Mouse (Mus musculus): ENCODE results near the gene Sdk1. TPM values are rescaled to one million over a fixed set of nuclear protein-coding genes. Genes with fewer than 3 reads are reported as not detected.

Gene Sdk1
- polyA plus RNA-seq, 1 experiment from 2014 or later, result 1.9 TPM

DNA sequence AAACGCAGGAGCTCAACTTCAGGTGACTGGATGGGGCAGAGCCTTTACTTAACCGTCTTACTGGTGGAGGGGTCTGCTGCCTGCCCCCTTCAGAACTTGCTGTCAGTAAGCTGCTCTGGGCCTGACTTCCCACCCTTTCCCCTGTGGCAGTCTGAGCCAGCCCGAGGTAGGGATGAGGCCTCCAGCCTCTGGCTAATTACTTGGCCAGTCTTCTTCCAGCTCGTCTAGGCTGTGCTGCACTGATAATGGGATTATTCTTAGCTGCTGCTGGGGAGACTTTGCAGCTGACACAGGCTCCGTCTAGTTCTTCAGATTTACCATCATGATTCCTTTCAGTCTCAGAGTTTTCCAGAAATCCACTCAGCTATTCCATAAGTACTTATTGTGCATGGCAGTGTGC is 104.2 kb downstream of the Sdk1 start:
- WGBS, result 64% methylated on average over 5 of the region's 5 CpGs
- Histone ChIP-seq H3K4me2 (no peak overlapping the region), H3K27ac (no peak overlapping the region), H3K9me3 (no peaks in the 10 kb centered on the region), H3K4me1 (peaks cover 9% of the 10 kb centered on the region), H3K9ac (no peak overlapping the region), H3K27me3 (no peaks in the 10 kb centered on the region), H3K36me3 (no peaks in the 10 kb centered on the region), H3K4me3 (no peak overlapping the region)
- ATAC-seq (ENCODE audit: insufficient number of reproducible peaks, low FRiP score, low TSS enrichment, low read depth), result no peak

- Histone ChIP-seq H3K4me2 (no peak overlapping the region), H3K9me3 (no peaks in the 10 kb centered on the region), H3K36me3 (no peaks in the 10 kb centered on the region), H3K27me3 (no peaks in the 10 kb centered on the region), H3K4me1 (no peaks in the 10 kb centered on the region), H3K4me3 (no peak overlapping the region), H3K9ac (no peak overlapping the region), H3K27ac (no peak overlapping the region)
- 38% methylated on average over 2 of the region's 2 CpGs for WGBS
- no peak for ATAC-seq (ENCODE audit: insufficient number of reproducible peaks, low FRiP score, low TSS enrichment, low read depth)
Measured at GRCm38 (mm10) chr5:141362676-141363075, 121.4 kb downstream of the Sdk1 start.

GRCm38 (mm10) chr5:141363956-141364355 is 122.7 kb downstream of the Sdk1 start:
- WGBS, result 87% methylated on average over 3 of the region's 3 CpGs
- H3K4me1 ChIP-seq, result no peaks in the 10 kb centered on the region
- H3K36me3 ChIP-seq, result no peaks in the 10 kb centered on the region
- no peak overlapping the region for H3K27ac ChIP-seq
- no peaks in the 10 kb centered on the region for H3K9me3 ChIP-seq
- no peak overlapping the region for H3K4me2 ChIP-seq
- H3K4me3 ChIP-seq, result no peak overlapping the region
- H3K27me3 ChIP-seq, result no peaks in the 10 kb centered on the region
- no peak for ATAC-seq (ENCODE audit: insufficient number of reproducible peaks, low FRiP score, low TSS enrichment, low read depth)
- H3K9ac ChIP-seq, result no peak overlapping the region

DNA sequence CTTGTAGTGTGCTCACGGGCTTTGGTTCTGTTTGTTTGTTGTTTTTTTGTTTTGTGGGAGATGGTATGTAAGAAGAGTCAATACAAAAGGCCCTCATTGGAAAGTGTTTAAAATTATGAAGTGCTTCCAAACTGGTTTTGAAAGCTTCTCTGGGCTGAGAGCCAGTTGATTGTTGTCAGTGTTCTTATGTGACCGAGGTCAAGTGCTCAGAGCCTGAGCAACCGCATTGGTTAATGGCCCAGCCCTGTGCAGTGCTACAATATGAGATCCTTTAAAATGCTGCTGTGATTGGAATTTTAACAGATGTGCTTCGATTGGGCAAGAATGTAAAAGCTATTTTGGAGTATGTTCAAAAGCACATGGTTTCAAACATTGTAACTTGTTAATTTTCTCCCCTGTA is 127.3 kb downstream of the Sdk1 start:
- no peak for ATAC-seq (ENCODE audit: insufficient number of reproducible peaks, low FRiP score, low TSS enrichment, low read depth)
- H3K4me3 ChIP-seq, result no peak overlapping the region
- H3K4me2 ChIP-seq, result no peak overlapping the region
- H3K9me3 ChIP-seq, result no peaks in the 10 kb centered on the region
- no peaks in the 10 kb centered on the region for H3K36me3 ChIP-seq
- H3K4me1 ChIP-seq, result no peaks in the 10 kb centered on the region
- WGBS, result 37% methylated on average over 4 of the region's 4 CpGs
- H3K27me3 ChIP-seq, result no peaks in the 10 kb centered on the region
- H3K27ac ChIP-seq, result no peak overlapping the region
- no peak overlapping the region for H3K9ac ChIP-seq

GRCm38 (mm10) chr5:141374797-141375196 is 133.5 kb downstream of the Sdk1 start:
- Histone ChIP-seq H3K4me3 (no peak overlapping the region), H3K36me3 (no peaks in the 10 kb centered on the region), H3K27me3 (no peaks in the 10 kb centered on the region), H3K9me3 (no peaks in the 10 kb centered on the region), H3K4me2 (no peak overlapping the region), H3K4me1 (peaks cover 3% of the 10 kb centered on the region; the same call in 1 of the 2 replicates), H3K9ac (no peak overlapping the region), H3K27ac (no peak overlapping the region)
- 66% methylated on average over 2 of the region's 2 CpGs for WGBS
- no peak for ATAC-seq (ENCODE audit: insufficient number of reproducible peaks, low FRiP score, low TSS enrichment, low read depth)

DNA sequence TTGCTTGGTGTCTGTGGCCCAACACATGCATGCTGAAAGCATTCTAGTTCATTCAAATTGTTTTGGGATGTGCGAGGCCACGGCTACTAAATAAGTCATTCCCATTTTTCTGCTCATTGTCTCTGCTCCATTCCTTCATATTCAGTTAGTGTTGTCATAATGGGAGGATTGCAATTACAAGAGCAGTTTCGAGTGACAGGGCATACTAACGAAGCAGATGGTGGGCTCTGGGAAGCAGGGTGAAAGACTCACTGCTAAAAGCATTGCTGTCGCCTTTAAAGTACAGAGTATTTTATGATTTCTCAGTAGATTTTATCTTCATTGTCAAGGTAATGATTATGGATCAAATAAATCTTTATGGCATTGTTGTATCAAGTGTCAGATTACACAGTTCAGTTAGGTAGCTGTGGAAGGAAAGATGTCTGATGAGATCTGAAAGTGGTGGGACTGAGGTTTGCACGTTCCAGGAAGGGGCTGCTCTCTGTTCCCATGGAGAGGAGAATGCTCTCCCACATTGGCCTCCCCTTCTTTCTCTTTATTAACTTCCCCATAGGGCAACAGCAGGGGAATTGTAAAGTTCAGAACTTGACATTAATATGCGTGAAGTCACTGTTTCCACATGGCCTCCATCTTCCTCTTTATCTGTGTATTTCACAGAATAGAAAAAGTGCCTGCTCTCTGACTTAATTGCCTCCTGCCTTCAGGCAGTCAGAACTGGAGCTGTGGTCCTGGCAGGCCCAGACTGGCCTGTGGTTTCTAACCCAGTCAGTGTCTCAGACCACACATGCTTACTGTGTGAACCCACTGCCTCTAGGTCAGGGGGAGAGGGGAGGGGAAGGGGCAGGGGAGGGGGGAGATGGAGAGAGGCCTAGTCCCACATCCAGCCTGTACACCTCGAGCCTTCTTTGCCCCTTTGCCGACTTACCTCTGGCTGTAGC is 138.8 kb downstream of the Sdk1 start:
- H3K36me3 ChIP-seq, result no peaks in the 10 kb centered on the region
- ATAC-seq (ENCODE audit: insufficient number of reproducible peaks, low FRiP score, low TSS enrichment, low read depth), result no peak
- H3K27ac ChIP-seq, result no peak overlapping the region
- no peak overlapping the region for H3K9ac ChIP-seq
- H3K4me2 ChIP-seq, result no peak overlapping the region
- no peak overlapping the region for H3K4me3 ChIP-seq
- no peaks in the 10 kb centered on the region for H3K9me3 ChIP-seq
- H3K4me1 ChIP-seq, result peaks cover 7% of the 10 kb centered on the region; the same call in 1 of the 2 replicates
- 31% methylated on average over 9 of the region's 9 CpGs for WGBS
- H3K27me3 ChIP-seq, result no peaks in the 10 kb centered on the region

GRCm38 (mm10) chr5:141380774-141381156 is 139.5 kb downstream of the Sdk1 start:
- 56% methylated on average over 3 of the region's 3 CpGs for WGBS
- H3K4me2 ChIP-seq, result no peak overlapping the region
- peaks cover 6% of the 10 kb centered on the region; the same call in 1 of the 2 replicates for H3K4me1 ChIP-seq
- ATAC-seq (ENCODE audit: insufficient number of reproducible peaks, low FRiP score, low TSS enrichment, low read depth), result no peak
- H3K9ac ChIP-seq, result no peak overlapping the region
- no peaks in the 10 kb centered on the region for H3K27me3 ChIP-seq
- no peak overlapping the region for H3K27ac ChIP-seq
- H3K36me3 ChIP-seq, result no peaks in the 10 kb centered on the region
- no peaks in the 10 kb centered on the region for H3K9me3 ChIP-seq
- H3K4me3 ChIP-seq, result no peak overlapping the region

DNA sequence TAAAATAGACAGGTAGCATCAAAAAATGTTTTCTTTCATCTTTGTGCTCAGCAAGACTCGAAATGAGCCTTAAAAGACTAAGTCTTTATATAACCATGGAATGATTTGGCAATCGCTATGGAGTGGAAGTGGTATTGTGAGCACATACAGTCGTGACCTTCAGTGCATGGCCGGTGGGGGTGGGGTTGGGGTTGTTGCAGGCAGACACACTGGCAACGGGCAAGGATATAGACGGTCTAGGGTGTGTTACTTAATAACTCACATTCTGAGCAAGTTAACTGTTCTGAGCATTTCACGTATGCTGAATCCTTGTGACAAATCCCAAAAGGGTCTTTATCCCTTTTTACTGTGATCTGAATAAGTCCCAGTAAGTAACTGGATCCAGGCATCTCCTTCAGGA is 140.3 kb downstream of the Sdk1 start:
- H3K4me3 ChIP-seq, result no peak overlapping the region
- no peak overlapping the region for H3K4me2 ChIP-seq
- no peaks in the 10 kb centered on the region for H3K27me3 ChIP-seq
- H3K4me1 ChIP-seq, result peaks cover 6% of the 10 kb centered on the region; the same call in 1 of the 2 replicates
- no peaks in the 10 kb centered on the region; the same call in 1 of the 2 replicates for H3K9me3 ChIP-seq
- H3K27ac ChIP-seq, result no peak overlapping the region
- H3K36me3 ChIP-seq, result no peaks in the 10 kb centered on the region
- no peak for ATAC-seq (ENCODE audit: insufficient number of reproducible peaks, low FRiP score, low TSS enrichment, low read depth)
- H3K9ac ChIP-seq, result no peak overlapping the region
- 73% methylated on average over 7 of the region's 7 CpGs for WGBS

GRCm38 (mm10) chr5:141382246-141382835 is 141.1 kb downstream of the Sdk1 start:
- Histone ChIP-seq H3K9ac (no peak overlapping the region), H3K27ac (no peak overlapping the region), H3K27me3 (no peaks in the 10 kb centered on the region), H3K4me1 (peaks cover 6% of the 10 kb centered on the region; the same call in 1 of the 2 replicates), H3K9me3 (no peaks in the 10 kb centered on the region; the same call in 1 of the 2 replicates), H3K4me3 (no peak overlapping the region), H3K4me2 (no peak overlapping the region), H3K36me3 (no peaks in the 10 kb centered on the region)
- 80% methylated on average over 5 of the region's 5 CpGs for WGBS
- no peak for ATAC-seq (ENCODE audit: insufficient number of reproducible peaks, low FRiP score, low TSS enrichment, low read depth)

GRCm38 (mm10) chr5:141388451-141388850 is 147.2 kb downstream of the Sdk1 start:
- Histone ChIP-seq H3K27me3 (no peaks in the 10 kb centered on the region), H3K4me2 (no peak overlapping the region), H3K9ac (no peak overlapping the region), H3K27ac (no peak overlapping the region), H3K4me3 (no peak overlapping the region), H3K4me1 (no peaks in the 10 kb centered on the region), H3K9me3 (no peaks in the 10 kb centered on the region; the same call in 1 of the 2 replicates), H3K36me3 (no peaks in the 10 kb centered on the region)
- whole genome bisulfite sequencing, result 61% methylated on average over 2 of the region's 2 CpGs
- no peak for ATAC-seq (ENCODE audit: insufficient number of reproducible peaks, low FRiP score, low TSS enrichment, low read depth)

GRCm38 (mm10) chr5:141390541-141390940 is 149.3 kb downstream of the Sdk1 start:
- Histone ChIP-seq H3K4me3 (no peak overlapping the region), H3K36me3 (no peaks in the 10 kb centered on the region), H3K9ac (no peak overlapping the region), H3K27me3 (no peaks in the 10 kb centered on the region), H3K4me1 (no peaks in the 10 kb centered on the region), H3K4me2 (no peak overlapping the region), H3K27ac (no peak overlapping the region), H3K9me3 (no peaks in the 10 kb centered on the region; the same call in 1 of the 2 replicates)
- WGBS, result 53% methylated on average over 4 of the region's 4 CpGs
- ATAC-seq (ENCODE audit: insufficient number of reproducible peaks, low FRiP score, low TSS enrichment, low read depth), result no peak

GRCm38 (mm10) chr5:141391153-141391552 is 149.9 kb downstream of the Sdk1 start:
- 66% methylated on average over 5 of the region's 5 CpGs for WGBS
- Histone ChIP-seq H3K36me3 (no peaks in the 10 kb centered on the region), H3K4me1 (no peaks in the 10 kb centered on the region), H3K9ac (no peak overlapping the region), H3K4me3 (no peak overlapping the region), H3K27me3 (no peaks in the 10 kb centered on the region), H3K9me3 (no peaks in the 10 kb centered on the region; the same call in 1 of the 2 replicates), H3K27ac (no peak overlapping the region), H3K4me2 (no peak overlapping the region)
- ATAC-seq (ENCODE audit: insufficient number of reproducible peaks, low FRiP score, low TSS enrichment, low read depth), result no peak

Measured in limb, embryonic 15.5 days (tissue).